Mouse (Mus musculus): Measurements from ENCODE around the gene Hoxa11.

Gene Hoxa11

GRCm38 (mm10) chr6:52265306-52265912 lies 19.8 kb upstream of the Hoxa11 start:
- DNase-seq (ENCODE audit: low spot score), result no peak

- no peak for DNase-seq (ENCODE audit: low spot score)
Measured at GRCm38 (mm10) chr6:52264106-52264790, 18.6 kb upstream of the Hoxa11 start.

- no peak for DNase-seq (ENCODE audit: low spot score)
Measured at GRCm38 (mm10) chr6:52263321-52263585, 17.6 kb upstream of the Hoxa11 start.

GRCm38 (mm10) chr6:52262463-52263320 lies 17.1 kb upstream of the Hoxa11 start:
- no peak for DNase-seq (ENCODE audit: low spot score)

- no peak for DNase-seq (ENCODE audit: low spot score)
Measured at GRCm38 (mm10) chr6:52261751-52262462, 16.3 kb upstream of the Hoxa11 start.

GRCm38 (mm10) chr6:52260654-52261575 lies 15.3 kb upstream of the Hoxa11 start, which contains the start of gene Hoxa13:
TSS of gene Hoxa13 (minus strand) at chr6:52260880.
- DNase-seq (ENCODE audit: low spot score), result peak; percentile 75

GRCm38 (mm10) chr6:52259811-52260261 lies 14.2 kb upstream of the Hoxa11 start:
- DNase-seq (ENCODE audit: low spot score), result peak; percentile 48

- no peak for DNase-seq (ENCODE audit: low spot score)
Measured at GRCm38 (mm10) chr6:52259081-52259790, 13.6 kb upstream of the Hoxa11 start.

- peak; percentile 84 for DNase-seq (ENCODE audit: low spot score)
Measured at GRCm38 (mm10) chr6:52256956-52257355, 11.3 kb upstream of the Hoxa11 start.

- peak; percentile 67 for DNase-seq (ENCODE audit: low spot score)
Measured at GRCm38 (mm10) chr6:52253511-52254500, 8.2 kb upstream of the Hoxa11 start.

- DNase-seq (ENCODE audit: low spot score), result peak; percentile 54
Measured at GRCm38 (mm10) chr6:52252775-52253376, 7.3 kb upstream of the Hoxa11 start.

- DNase-seq (ENCODE audit: low spot score), result no peak
Measured at GRCm38 (mm10) chr6:52252016-52252774, 6.6 kb upstream of the Hoxa11 start.

GRCm38 (mm10) chr6:52251177-52251879 lies 5.7 kb upstream of the Hoxa11 start:
- peak; percentile 9 for DNase-seq (ENCODE audit: low spot score)

- peak; percentile 4 for DNase-seq (ENCODE audit: low spot score)
Measured at GRCm38 (mm10) chr6:52249826-52250225, 4.2 kb upstream of the Hoxa11 start.

GRCm38 (mm10) chr6:52249415-52249738 lies 3.8 kb upstream of the Hoxa11 start:
- peak; percentile 35 for DNase-seq (ENCODE audit: low spot score)

- peak; percentile 40 for DNase-seq (ENCODE audit: low spot score)
Measured at GRCm38 (mm10) chr6:52248638-52249414, 3.2 kb upstream of the Hoxa11 start.

Data from urinary bladder, postnatal 25 days (tissue).